Mouse (Mus musculus) cerebellum, adult 11 months (tissue): ENCODE results near the gene Olfr716.
"Not testable (repeated sequence)": the region's sequence is repeated elsewhere in the genome, so short reads cannot be mapped to it uniquely, and the experiment has no call there.

Experiments used
- DNase-seq: peaks from one replicate; pipeline ENCODE4 v3.0.0; 2022

Olfr716 gene

GRCm38 (mm10) chr7:107138027-107138426 lies at the start of gene Olfr716:
Gene Olfr716, plus strand, starts transcription at chr7:107138327.
- DNase-seq, result not testable (repeated sequence)

- no peak for DNase-seq
Observed at GRCm38 (mm10) chr7:107092920-107093319, 45.2 kb upstream of the Olfr716 start, which contains the start of gene Olfr17. Gene Olfr17, plus strand, starts transcription at chr7:107093220.

- DNase-seq, result not testable (repeated sequence)
Observed at GRCm38 (mm10) chr7:107110269-107110668, 27.9 kb upstream of the Olfr716 start, which contains the start of gene Olfr715b. Gene Olfr715b, minus strand, starts transcription at chr7:107110369.

- DNase-seq, result not testable (repeated sequence)
Observed at GRCm38 (mm10) chr7:107130983-107131382, 7.1 kb upstream of the Olfr716 start, which contains the start of gene Olfr715. Gene Olfr715, minus strand, starts transcription at chr7:107131083.

- DNase-seq, result no peak
Observed at GRCm38 (mm10) chr7:107166690-107167089, 28.6 kb downstream of the Olfr716 start, which contains the start of gene Nlrp14. Gene Nlrp14, plus strand, starts transcription at chr7:107166990.

- DNase-seq, result no peak
Observed at GRCm38 (mm10) chr7:107180406-107180805, 42.3 kb downstream of the Olfr716 start.
